Mouse (Mus musculus) lung, postnatal 0 days (tissue): Measurements from ENCODE around the gene Gm340.

Experiments used
- CTCF ChIP-seq: IDR thresholded peaks from 2 replicates; pipeline ENCODE4 v1.5.1; 2016; ENCODE audit warnings: antibody characterized with exemption, mild to moderate bottlenecking
- EP300 ChIP-seq: IDR thresholded peaks from 2 replicates; pipeline ENCODE4 v1.6.1; 2016; ENCODE audit warnings: antibody characterized with exemption, mild to moderate bottlenecking, control low read depth

DNA sequence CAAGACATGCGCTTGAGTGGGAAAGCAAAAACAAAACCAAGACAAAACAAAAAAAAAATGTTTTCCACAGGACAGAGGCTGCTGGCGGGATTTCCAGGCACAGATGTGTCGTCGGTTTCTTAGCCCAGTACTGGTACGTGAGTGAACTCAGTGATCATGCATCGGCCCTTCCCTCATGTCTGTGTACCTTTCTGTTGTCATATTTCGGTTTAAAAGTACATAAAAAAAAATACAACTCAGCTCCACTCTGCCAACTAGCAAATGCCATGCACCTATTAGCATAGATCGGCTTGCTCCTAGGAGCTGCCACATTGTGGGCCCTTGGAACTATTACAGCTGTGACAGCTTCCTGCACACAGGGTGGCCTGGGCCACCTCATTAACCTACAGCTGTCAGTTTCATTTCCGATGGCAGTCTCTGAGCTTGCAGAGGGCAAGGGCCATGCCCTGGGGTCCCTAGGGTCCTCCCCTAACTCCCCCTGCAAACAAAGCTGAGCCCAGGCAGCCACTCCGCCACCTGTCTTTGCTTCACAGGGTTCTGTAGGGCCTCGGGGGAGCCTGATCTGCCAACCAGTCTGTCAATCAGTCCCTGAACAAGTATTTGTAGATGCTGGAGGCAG is 33.5 kb downstream of the Gm340 start:
- TF ChIP-seq CTCF (no peak), EP300 (no peak)
